Mouse (Mus musculus) limb, embryonic 14.5 days (tissue): ENCODE data around the gene Mucl3. TPM values are rescaled to one million over a fixed set of nuclear protein-coding genes. Genes with fewer than 3 reads are reported as not detected.

Experiments
- ATAC-seq: fragments of 200-750 bp; cut with Nextera tagmentation; 2 replicates; pipeline ENCODE4 v1.8.0; 2017; ENCODE audit warnings: low read depth, moderate number of reproducible peaks, moderate TSS enrichment; ENCODE audit not compliant: low FRiP score
- DNase-seq: peaks from one replicate; pipeline ENCODE4 v3.0.0-alpha.2; 2015; ENCODE audit warnings: low spot score
- H3K27ac ChIP-seq: fragments of 300-500 bp; sonication (generic); replicated peaks from 2 replicates; pipeline ENCODE4 v1.5.1; 2014; ENCODE audit warnings: low read depth, mild to moderate bottlenecking, low read length, moderate library complexity, mixed read lengths
- H3K27me3 ChIP-seq: fragments of 300-500 bp; sonication (generic); 2 replicates; pipeline ENCODE4 v1.6.1; 2014; ENCODE audit warnings: low read length, mixed read lengths; ENCODE audit not compliant: control insufficient read depth, insufficient read depth
- H3K36me3 ChIP-seq: fragments of 300-500 bp; sonication (generic); 2 replicates; pipeline ENCODE4 v1.6.1; 2014; ENCODE audit warnings: mild to moderate bottlenecking, low read length, moderate library complexity, mixed read lengths; ENCODE audit not compliant: control insufficient read depth, insufficient read depth
- H3K4me1 ChIP-seq: fragments of 300-500 bp; sonication (generic); 2 replicates; pipeline ENCODE4 v1.6.1; 2014; ENCODE audit warnings: antibody characterized with exemption, low read length, mixed read lengths; ENCODE audit not compliant: control insufficient read depth, insufficient read depth
- H3K4me2 ChIP-seq: fragments of 300-500 bp; sonication (generic); replicated peaks from 2 replicates; pipeline ENCODE4 v1.6.1; 2014; ENCODE audit warnings: low read depth, mild to moderate bottlenecking, low read length, moderate library complexity; ENCODE audit not compliant: severe bottlenecking
- H3K4me3 ChIP-seq: fragments of 300-500 bp; sonication (generic); replicated peaks from 2 replicates; pipeline ENCODE4 v1.5.1; 2014; ENCODE audit warnings: low read length
- H3K9ac ChIP-seq: fragments of 300-500 bp; sonication (generic); 2 replicates; pipeline ENCODE4 v1.6.1; 2014; ENCODE audit warnings: mild to moderate bottlenecking, low read depth, low read length, moderate library complexity; ENCODE audit not compliant: severe bottlenecking
- H3K9me3 ChIP-seq: fragments of 300-500 bp; sonication (generic); 2 replicates; pipeline ENCODE4 v1.6.1; 2016; ENCODE audit warnings: low read length; ENCODE audit not compliant: control insufficient read depth
- POLR2A ChIP-seq: fragments of 200-500 bp; IDR thresholded peaks from 2 replicates; pipeline ENCODE4 v1.8.0; 2012; ENCODE audit warnings: inconsistent platforms, mild to moderate bottlenecking, moderate library complexity, borderline replicate concordance; ENCODE audit not compliant: insufficient read depth, insufficient read length; ENCODE audit errors: extremely low read depth
- WGBS: fragments of 180-500 bp; shearing (Covaris S2); extraction: QIAGEN DNeasy Blood & Tissue Kit; methylation state at CpG from one replicate; pipeline ENCODE4 v1.1.7; 2014; 5-methylcytosine and 5-hydroxymethylcytosine counted together
- polyA plus RNA-seq, 2 experiments: library from polyadenylated mRNA; depleted of rRNA in 1 of 2; stranded (reverse) in 1 of 2; unstranded in 1 of 2; fragments of >200 nt; fragmentation: Nextera tagmentation in 1 of 2; extraction: Ambion mirVana in 1 of 2; gene quantifications; 2 replicates each; pipeline versions ENCODE4 v1.2.1 to v1.2.3; 2012 to 2014

The Mucl3 gene
- polyA plus RNA-seq, 2 experiments, result 0.30 TPM; not detected in 1

DNA sequence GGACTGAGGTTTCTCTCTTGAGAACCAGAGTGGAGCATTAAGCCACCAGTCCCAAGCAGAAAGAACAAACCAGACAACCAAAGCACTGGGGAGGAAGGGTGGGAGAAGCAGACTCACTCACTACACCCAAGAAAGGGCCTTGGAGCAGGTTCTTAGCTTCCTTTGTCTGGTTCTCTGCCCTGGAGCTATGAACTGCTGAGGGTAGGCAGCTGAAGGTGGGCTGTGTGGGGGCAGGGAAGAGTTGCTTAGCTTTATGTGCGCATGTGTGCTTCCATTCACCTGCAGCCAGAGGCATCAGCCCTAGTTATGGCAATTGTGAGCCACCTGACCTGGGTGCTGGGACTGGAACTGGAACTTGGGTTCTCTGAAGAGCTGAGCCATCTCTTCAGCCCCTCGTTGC lies 9.6 kb upstream of the Mucl3 start:
- no peaks in the 10 kb centered on the region for H3K27me3 ChIP-seq
- ATAC-seq, result no peak
- no peaks in the 10 kb centered on the region for H3K4me1 ChIP-seq
- H3K27ac ChIP-seq, result no peak overlapping the region
- no peak overlapping the region for H3K9ac ChIP-seq
- H3K4me2 ChIP-seq, result no peak overlapping the region
- no peak for DNase-seq
- H3K9me3 ChIP-seq, result no peaks in the 10 kb centered on the region
- 74% methylated on average over 2 of the region's 2 CpGs for WGBS
- H3K4me3 ChIP-seq, result no peak overlapping the region
- H3K36me3 ChIP-seq, result peaks cover 37% of the 10 kb centered on the region
- no peak for TF ChIP-seq POLR2A

DNA sequence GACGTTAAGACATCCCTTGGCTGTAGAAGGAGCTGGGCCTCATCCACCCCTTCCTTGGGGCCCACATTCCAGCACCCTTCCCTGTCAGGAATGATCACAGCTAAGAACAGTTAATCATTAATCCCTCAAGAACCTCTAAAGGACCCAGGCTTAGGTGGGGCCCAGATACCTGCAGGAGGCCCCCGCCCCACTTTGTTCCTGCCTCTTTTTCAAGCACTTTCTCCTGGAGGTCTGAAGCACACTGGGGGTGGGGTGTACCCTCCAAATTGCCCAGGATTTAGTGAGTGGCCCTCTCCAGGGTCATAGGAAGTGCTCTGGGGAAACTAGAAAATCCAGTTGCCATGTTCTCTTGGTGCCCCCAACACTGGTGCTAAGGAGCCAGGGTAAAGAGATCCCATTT lies 5.9 kb upstream of the Mucl3 start:
- H3K27ac ChIP-seq, result no peak overlapping the region
- 59% methylated on average over 2 of the region's 2 CpGs for WGBS
- H3K27me3 ChIP-seq, result no peaks in the 10 kb centered on the region
- H3K4me2 ChIP-seq, result no peak overlapping the region
- ATAC-seq (no peak), DNase-seq (no peak)
- peaks cover under 1% of the 10 kb centered on the region; the same call in 1 of the 2 replicates for H3K36me3 ChIP-seq
- H3K4me3 ChIP-seq, result no peak overlapping the region
- H3K9ac ChIP-seq, result no peak overlapping the region
- no peaks in the 10 kb centered on the region for H3K4me1 ChIP-seq
- TF ChIP-seq POLR2A, result no peak
- no peaks in the 10 kb centered on the region for H3K9me3 ChIP-seq

DNA sequence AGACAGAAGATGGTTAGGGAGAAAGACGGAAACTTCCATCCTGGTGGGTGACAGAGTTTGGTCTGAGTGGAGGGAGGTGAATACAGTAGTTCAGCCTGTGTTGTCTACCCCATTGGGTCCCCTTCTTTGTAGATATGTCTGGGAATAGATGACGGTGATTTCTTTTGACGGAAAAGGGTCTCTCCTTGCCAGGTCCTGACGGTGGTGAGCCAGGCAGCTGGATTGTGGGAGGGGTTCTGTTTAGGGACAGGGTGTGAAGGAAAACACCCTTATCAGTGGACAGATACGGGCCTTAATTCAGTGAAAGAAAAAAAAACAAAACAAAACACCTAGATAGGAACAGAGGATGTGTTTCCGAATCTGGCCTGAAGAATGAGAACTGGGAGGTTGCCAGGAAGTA lies 4.1 kb downstream of the Mucl3 start:
- Histone ChIP-seq H3K4me2 (peak overlapping the region; percentile 16), H3K36me3 (no peaks in the 10 kb centered on the region), H3K9me3 (no peaks in the 10 kb centered on the region), H3K27ac (peak overlapping the region; percentile 34; the same call in 1 of the 2 replicates), H3K9ac (no peak overlapping the region), H3K4me3 (no peak overlapping the region), H3K27me3 (no peaks in the 10 kb centered on the region), H3K4me1 (peaks cover 15% of the 10 kb centered on the region)
- ATAC-seq (no peak), DNase-seq (no peak)
- 74% methylated on average over 6 of the region's 6 CpGs for WGBS
- no peak for TF ChIP-seq POLR2A

DNA sequence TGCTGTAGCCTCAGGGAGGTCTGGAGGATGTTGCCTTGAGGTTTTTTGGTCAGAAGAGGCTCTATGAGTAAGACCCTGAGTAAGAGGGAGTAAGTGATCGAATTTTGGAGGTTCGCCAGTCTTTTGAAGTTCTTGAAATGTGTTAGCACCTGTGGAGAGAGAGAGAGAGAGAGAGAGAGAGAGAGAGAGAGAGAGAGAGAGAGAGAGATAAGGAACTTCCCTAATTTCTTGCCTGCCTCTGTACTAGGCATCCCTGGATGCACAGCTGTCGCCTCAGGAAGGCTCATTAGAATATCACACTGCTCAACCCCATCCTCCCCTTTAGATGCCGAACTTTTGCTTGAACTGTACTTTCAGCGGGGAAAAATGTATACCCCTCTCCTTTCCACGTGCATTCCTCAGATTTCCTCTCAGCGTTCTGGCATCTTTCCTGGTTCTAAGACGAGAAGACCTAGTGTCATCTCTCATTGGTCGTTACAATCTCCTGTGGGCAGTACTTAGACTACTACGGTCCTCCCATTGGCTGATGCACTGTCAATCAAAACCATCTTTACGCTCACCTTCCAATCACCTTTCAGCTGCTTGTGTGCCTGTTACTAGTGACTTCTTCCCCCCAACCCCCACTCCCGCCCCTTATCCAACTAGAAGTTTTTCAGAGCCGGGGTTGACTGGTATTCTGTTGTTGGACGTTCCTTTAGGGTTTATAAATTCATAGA lies 4.9 kb downstream of the Mucl3 start:
- Histone ChIP-seq H3K4me2 (peak overlapping the region; percentile 22), H3K27me3 (no peaks in the 10 kb centered on the region), H3K9ac (no peak overlapping the region), H3K9me3 (no peaks in the 10 kb centered on the region), H3K4me3 (no peak overlapping the region), H3K4me1 (peaks cover 15% of the 10 kb centered on the region), H3K27ac (peak overlapping the region; percentile 34; the same call in 1 of the 2 replicates), H3K36me3 (no peaks in the 10 kb centered on the region)
- ATAC-seq (peak; percentile 94), DNase-seq (peak; percentile 95)
- WGBS, result 17% methylated on average over 14 of the region's 14 CpGs
- no peak for TF ChIP-seq POLR2A

DNA sequence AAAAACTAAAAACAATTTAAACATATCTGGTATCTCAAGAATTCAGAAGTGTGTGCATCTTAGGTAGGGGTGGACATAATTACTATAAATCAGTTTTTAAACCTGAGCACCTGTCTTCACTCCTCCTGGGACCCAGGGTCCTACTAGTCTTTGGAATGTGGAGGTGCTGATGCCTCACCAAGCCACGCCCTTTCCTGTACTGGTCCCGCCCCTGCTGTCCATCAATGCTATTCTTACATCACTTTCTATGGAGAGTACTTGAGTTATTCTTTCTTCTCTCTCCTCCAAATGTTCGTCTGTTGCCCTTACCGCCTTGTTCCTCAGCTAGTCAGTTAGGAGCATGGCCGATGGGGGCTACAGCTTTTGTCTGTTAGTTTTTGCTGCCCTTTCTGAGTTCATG lies 7.1 kb downstream of the Mucl3 start:
- no peak for ATAC-seq
- Histone ChIP-seq H3K27ac (no peak overlapping the region), H3K9me3 (no peaks in the 10 kb centered on the region), H3K4me2 (peak overlapping the region; percentile 58), H3K36me3 (no peaks in the 10 kb centered on the region), H3K27me3 (no peaks in the 10 kb centered on the region), H3K9ac (no peak overlapping the region), H3K4me3 (no peak overlapping the region), H3K4me1 (peaks cover 15% of the 10 kb centered on the region)
- DNase-seq, result peak; percentile 16
- WGBS, result 47% methylated on average over 5 of the region's 5 CpGs
- TF ChIP-seq POLR2A, result no peak
